26 mouse cellular contexts compared by ENCODE assay signal in the genomic region with DNA sequence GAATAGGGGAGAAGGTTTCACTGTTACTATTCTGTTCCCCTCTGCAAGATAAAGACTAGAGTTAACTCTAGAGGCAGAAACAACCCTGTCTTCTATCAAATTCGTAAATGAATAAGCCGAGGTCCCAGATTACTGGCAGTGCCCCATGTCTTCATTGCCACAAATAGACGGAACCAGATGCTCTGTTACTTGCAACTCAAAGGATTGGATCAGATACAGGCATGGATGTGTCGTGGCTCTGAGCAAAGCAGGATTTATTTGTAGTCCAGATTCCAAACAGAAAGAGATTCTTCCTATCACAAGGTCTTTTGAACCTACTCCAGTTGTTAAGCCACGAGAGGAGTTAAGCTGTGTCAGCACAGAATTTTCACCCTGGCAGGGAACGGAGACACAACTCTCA.
DNase-seq lines count a peak whose midpoint lies in the region; ATAC-seq and TF ChIP-seq lines count a peak whose summit lies in the region.
"Had no signal": no experiment of that assay in that cellular context is flagged by ENCODE, and none has a peak within 500 bp of the region (broad histone marks: within the 10 kb centered on the region; RNA-seq: fewer than 3 reads in every experiment).

No protein-coding gene starts in this region.

- H3K4me2 ChIP-seq in lung, postnatal 0 days (replicated peaks; ENCODE audit: low read depth, low read length) = no peak overlapping the region
- H3K4me2 ChIP-seq: embryonic facial prominence, embryonic 13.5 days; hindbrain, embryonic 12.5 days; intestine, embryonic 15.5 days; limb, embryonic 12.5 days; liver, embryonic 11.5 days; midbrain, embryonic 11.5 days; neural tube, embryonic 12.5 days had no signal

- H3K27me3 ChIP-seq in lung, postnatal 0 days (replicated peaks; ENCODE audit: insufficient read depth, low read length) = no peaks in the 10 kb centered on the region
- H3K27me3 ChIP-seq: embryonic facial prominence, embryonic 13.5 days; hindbrain, embryonic 12.5 days; intestine, embryonic 15.5 days; limb, embryonic 12.5 days; neural tube, embryonic 12.5 days had no signal

- 51% methylated on average over 6 of the region's 6 CpGs for WGBS in lung, postnatal 0 days

- TF ChIP-seq CTCF in lung, postnatal 0 days (IDR thresholded peaks at IDR 0.05) = no peak
- TF ChIP-seq CTCF in gastrocnemius, adult 2 months (IDR thresholded peaks at IDR 0.05) = no peak

- no peaks in the 10 kb centered on the region for H3K4me1 ChIP-seq in lung, postnatal 0 days (ENCODE audit: insufficient read depth, low read depth, low read length)
- H3K4me1 ChIP-seq: embryonic facial prominence, embryonic 13.5 days; heart, embryonic 10.5 days; hindbrain, embryonic 12.5 days; intestine, embryonic 15.5 days; limb, embryonic 12.5 days; neural tube, embryonic 12.5 days had no signal

- no peak overlapping the region for H3K9ac ChIP-seq in lung, postnatal 0 days (replicated peaks; ENCODE audit: low read depth)
- H3K9ac ChIP-seq: embryonic facial prominence, embryonic 13.5 days; hindbrain, embryonic 12.5 days; intestine, embryonic 15.5 days; limb, embryonic 12.5 days; neural tube, embryonic 12.5 days had no signal

- no peak overlapping the region for H3K4me3 ChIP-seq in lung, postnatal 0 days (ENCODE audit: low read depth, low read length)
- no peak overlapping the region for H3K4me3 ChIP-seq in gastrocnemius, adult 2 months
- H3K4me3 ChIP-seq: embryonic facial prominence, embryonic 13.5 days; heart, embryonic 10.5 days; hindbrain, embryonic 12.5 days; intestine, embryonic 15.5 days; limb, embryonic 12.5 days; myocyte; neural tube, embryonic 12.5 days had no signal

- no peak for ATAC-seq in lung, postnatal 0 days
- ATAC-seq: hindbrain, postnatal 0 days; intestine, embryonic 15.5 days; midbrain, embryonic 16.5 days had no signal

- H3K9me3 ChIP-seq in lung, postnatal 0 days (ENCODE audit: low read length) = no peaks in the 10 kb centered on the region
- H3K9me3 ChIP-seq: embryonic facial prominence, embryonic 13.5 days; heart, embryonic 10.5 days; hindbrain, embryonic 12.5 days; intestine, embryonic 15.5 days; limb, embryonic 12.5 days; neural tube, embryonic 12.5 days had no signal

- intact Hi-C loops in gastrocnemius, adult 2 months (cut with DNase I) = no loop called here

- no peak for TF ChIP-seq EP300 in lung, postnatal 0 days (IDR thresholded peaks at IDR 0.05)

- no peaks in the 10 kb centered on the region for H3K36me3 ChIP-seq in lung, postnatal 0 days (ENCODE audit: insufficient read depth, low read length)
- H3K36me3 ChIP-seq: embryonic facial prominence, embryonic 13.5 days; heart, embryonic 10.5 days; hindbrain, embryonic 12.5 days; intestine, embryonic 15.5 days; limb, embryonic 12.5 days; neural tube, embryonic 12.5 days had no signal

- no peak overlapping the region for H3K27ac ChIP-seq in lung, postnatal 0 days (ENCODE audit: low read length)
- H3K27ac ChIP-seq in gastrocnemius, adult 2 months = no peak overlapping the region
- H3K27ac ChIP-seq: embryonic facial prominence, embryonic 13.5 days; heart, embryonic 10.5 days; hindbrain, embryonic 12.5 days; hindbrain, postnatal 0 days; intestine, embryonic 15.5 days; limb, embryonic 12.5 days; neural tube, embryonic 12.5 days had no signal

- peak; percentile 2 for DNase-seq in gastrocnemius, adult 18-20 months (ENCODE audit: low spot score)
- DNase-seq in gastrocnemius, postnatal 4 days (ENCODE audit: low spot score in 2 of 2) = no peak
- peak; percentile 5 for DNase-seq in lung, postnatal 0 days (ENCODE audit: low spot score)
- DNase-seq in lung, postnatal 36 days = no peak
- DNase-seq in layer of hippocampus, adult 18-20 months (ENCODE audit: low spot score in 2 of 2) = peak; percentile 16 to 66
- DNase-seq in layer of hippocampus, adult 9-10 months (ENCODE audit: low spot score) = peak; percentile 40
- DNase-seq in urinary bladder, adult 2 months (ENCODE audit: low spot score) = no peak
- DNase-seq in gastrocnemius, adult 2 months = no peak
- DNase-seq: B cell, adult 2 months; cerebellum, adult 11 months; cerebellum, adult 9-11 months; gastrocnemius, postnatal 10 days; heart, postnatal 36 days; kidney, adult 2 months; kidney, postnatal 4 days had no signal

Comparison
In these comparisons a context has a peak if more than half of its experiments do, and no peak if none do; other contexts are left out.
1. DNase-seq: peak in gastrocnemius, adult 18-20 months (single experiment), lung, postnatal 0 days (single experiment), layer of hippocampus, adult 18-20 months (2 of 2) and layer of hippocampus, adult 9-10 months (single experiment); none in gastrocnemius, postnatal 4 days (0 of 2), lung, postnatal 36 days (single experiment), urinary bladder, adult 2 months (single experiment) and gastrocnemius, adult 2 months (single experiment).